Mouse (Mus musculus) small intestine, adult 2 months (tissue): Measurements from ENCODE around the gene Caap1.

Experiments used
- CTCF ChIP-seq: fragments of 200-500 bp; IDR thresholded peaks from 2 replicates; pipeline ENCODE4 v1.5.1; 2012; ENCODE audit warnings: low read depth, mild to moderate bottlenecking, control low read depth, inconsistent platforms, low read length, moderate library complexity, mixed read lengths; ENCODE audit not compliant: insufficient replicate concordance, insufficient read length; ENCODE audit errors: extremely low read depth
- POLR2A ChIP-seq: fragments of 200-500 bp; IDR thresholded peaks from 2 replicates; pipeline ENCODE4 v1.6.1; 2012; ENCODE audit warnings: low read depth, mild to moderate bottlenecking, control low read depth, inconsistent platforms, low read length, moderate library complexity

DNA sequence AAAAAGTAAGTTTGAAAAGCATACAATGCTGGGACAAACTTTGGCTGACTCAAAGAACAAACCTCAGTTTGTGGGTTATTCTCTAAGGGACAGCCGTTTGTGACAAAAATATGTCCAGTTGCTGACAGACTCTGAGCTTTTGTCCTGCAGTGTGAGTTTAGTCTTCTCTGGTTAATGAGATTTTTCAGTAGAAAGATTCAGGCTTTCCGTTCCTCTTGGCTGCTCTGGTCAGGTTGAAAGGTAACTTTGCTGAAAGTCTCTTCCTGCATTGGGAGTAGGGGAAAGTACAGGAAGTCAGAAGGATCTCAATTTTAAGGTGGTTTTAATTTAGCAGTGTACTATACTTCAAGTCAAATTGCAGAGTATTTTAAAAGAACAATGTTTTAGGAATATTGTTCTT lies 49.0 kb upstream of the Caap1 start:
- TF ChIP-seq CTCF (no peak), POLR2A (no peak)
